Mouse (Mus musculus) heart, postnatal 0 days (tissue): ENCODE measurements around the gene Atp11c. TPM values are rescaled to one million over a fixed set of nuclear protein-coding genes. Genes with fewer than 3 reads are reported as not detected.

Source experiments
- ATAC-seq: fragments of 200-750 bp; cut with Nextera tagmentation; 2 replicates; pipeline ENCODE4 v1.8.0; 2017; ENCODE audit warnings: low read depth, moderate number of reproducible peaks, moderate library complexity; ENCODE audit not compliant: insufficient read depth
- DNase-seq: peaks from one replicate; pipeline ENCODE4 v3.0.0-alpha.2; 2016; ENCODE audit warnings: low spot score
- H3K27ac ChIP-seq: fragments of 300-500 bp; sonication (generic); 2 replicates; pipeline ENCODE4 v1.5.1; 2014; ENCODE audit warnings: low read depth, mild to moderate bottlenecking
- H3K27me3 ChIP-seq: fragments of 300-500 bp; sonication (generic); 2 replicates; pipeline ENCODE4 v1.6.1; 2014; ENCODE audit warnings: low read length, mixed read lengths; ENCODE audit not compliant: control insufficient read depth, insufficient read depth
- H3K36me3 ChIP-seq: fragments of 300-500 bp; sonication (generic); replicated peaks from 2 replicates; pipeline ENCODE4 v1.6.1; 2014; ENCODE audit warnings: low read length, mixed read lengths; ENCODE audit not compliant: control insufficient read depth, insufficient read depth
- H3K4me1 ChIP-seq: fragments of 300-500 bp; sonication (generic); 2 replicates; pipeline ENCODE4 v1.6.1; 2014; ENCODE audit warnings: antibody characterized with exemption; ENCODE audit not compliant: control insufficient read depth, insufficient read depth
- H3K4me2 ChIP-seq: fragments of 300-500 bp; sonication (generic); 2 replicates; pipeline ENCODE4 v1.6.1; 2014; ENCODE audit warnings: low read depth, mild to moderate bottlenecking, low read length, moderate library complexity
- H3K4me3 ChIP-seq: fragments of 300-500 bp; sonication (generic); 2 replicates; pipeline ENCODE4 v1.5.1; 2014; ENCODE audit warnings: low read depth, low read length
- H3K9ac ChIP-seq: fragments of 300-500 bp; sonication (generic); replicated peaks from 2 replicates; pipeline ENCODE4 v1.6.1; 2014; ENCODE audit warnings: low read depth, low read length, mixed read lengths
- H3K9me3 ChIP-seq: fragments of 300-500 bp; sonication (generic); replicated peaks from 2 replicates; pipeline ENCODE4 v1.6.1; 2016; ENCODE audit warnings: low read length; ENCODE audit not compliant: control insufficient read depth
- CTCF ChIP-seq: IDR thresholded peaks from 2 replicates; pipeline ENCODE4 v1.5.1; 2016; ENCODE audit warnings: antibody characterized with exemption, control low read depth, low read depth
- EP300 ChIP-seq: IDR thresholded peaks from 2 replicates; pipeline ENCODE4 v1.6.1; 2016; ENCODE audit warnings: antibody characterized with exemption, low read depth
- WGBS: fragments of 180-500 bp; shearing (Covaris S2); extraction: QIAGEN DNeasy Blood & Tissue Kit; methylation state at CpG from one replicate; pipeline ENCODE4 v1.1.7; 2014; 5-methylcytosine and 5-hydroxymethylcytosine counted together
- polyA plus RNA-seq: library from polyadenylated mRNA; unstranded; fragments of >200 nt; fragmentation: Nextera tagmentation; extraction: Ambion mirVana; gene quantifications from 2 replicates; pipeline ENCODE4 v1.2.1, GENCODE M21; 2015
- total RNA-seq: library from RNA; depleted of rRNA; stranded (reverse); fragments of >200 nt; gene quantifications from 2 replicates; pipeline ENCODE4 v1.2.3, GENCODE M21; 2014; ENCODE audit warnings: low replicate concordance

Gene Atp11c
- total and polyA plus RNA-seq, 2 experiments from 2014 or later: 2.0 to 8.8 TPM

DNA sequence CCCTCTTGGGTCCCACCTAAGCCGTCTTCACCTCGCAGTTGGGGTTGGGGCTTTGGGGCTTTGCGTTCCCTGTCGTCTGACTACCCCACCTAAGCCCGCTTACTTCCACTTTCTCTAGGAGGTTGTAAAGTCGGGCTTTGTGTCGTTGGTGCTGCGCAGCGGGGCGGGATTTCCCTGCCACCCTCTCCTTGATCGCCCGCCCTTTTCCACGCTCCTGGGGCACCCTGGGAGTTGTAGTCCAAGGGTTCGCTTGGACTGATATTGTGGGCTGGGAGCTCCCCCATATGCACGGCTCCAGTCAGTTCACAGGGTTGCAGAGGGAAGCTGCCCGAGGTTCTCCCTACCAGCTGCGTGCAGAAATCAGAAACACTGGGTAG is 187.8 kb downstream of the Atp11c start:
- Histone ChIP-seq H3K36me3 (no peaks in the 10 kb centered on the region), H3K27ac (peak overlapping the region; percentile 98), H3K27me3 (no peaks in the 10 kb centered on the region), H3K4me3 (peak overlapping the region; percentile 68), H3K4me2 (peak overlapping the region; percentile 64), H3K9ac (peak overlapping the region; percentile 85), H3K9me3 (no peaks in the 10 kb centered on the region), H3K4me1 (no peaks in the 10 kb centered on the region)
- TF ChIP-seq EP300 (no peak), CTCF (peak; percentile 51)
- ATAC-seq: peak; percentile 93
- peak; percentile 81 for DNase-seq
- WGBS: 14% methylated on average over 17 of the region's 17 CpGs

DNA sequence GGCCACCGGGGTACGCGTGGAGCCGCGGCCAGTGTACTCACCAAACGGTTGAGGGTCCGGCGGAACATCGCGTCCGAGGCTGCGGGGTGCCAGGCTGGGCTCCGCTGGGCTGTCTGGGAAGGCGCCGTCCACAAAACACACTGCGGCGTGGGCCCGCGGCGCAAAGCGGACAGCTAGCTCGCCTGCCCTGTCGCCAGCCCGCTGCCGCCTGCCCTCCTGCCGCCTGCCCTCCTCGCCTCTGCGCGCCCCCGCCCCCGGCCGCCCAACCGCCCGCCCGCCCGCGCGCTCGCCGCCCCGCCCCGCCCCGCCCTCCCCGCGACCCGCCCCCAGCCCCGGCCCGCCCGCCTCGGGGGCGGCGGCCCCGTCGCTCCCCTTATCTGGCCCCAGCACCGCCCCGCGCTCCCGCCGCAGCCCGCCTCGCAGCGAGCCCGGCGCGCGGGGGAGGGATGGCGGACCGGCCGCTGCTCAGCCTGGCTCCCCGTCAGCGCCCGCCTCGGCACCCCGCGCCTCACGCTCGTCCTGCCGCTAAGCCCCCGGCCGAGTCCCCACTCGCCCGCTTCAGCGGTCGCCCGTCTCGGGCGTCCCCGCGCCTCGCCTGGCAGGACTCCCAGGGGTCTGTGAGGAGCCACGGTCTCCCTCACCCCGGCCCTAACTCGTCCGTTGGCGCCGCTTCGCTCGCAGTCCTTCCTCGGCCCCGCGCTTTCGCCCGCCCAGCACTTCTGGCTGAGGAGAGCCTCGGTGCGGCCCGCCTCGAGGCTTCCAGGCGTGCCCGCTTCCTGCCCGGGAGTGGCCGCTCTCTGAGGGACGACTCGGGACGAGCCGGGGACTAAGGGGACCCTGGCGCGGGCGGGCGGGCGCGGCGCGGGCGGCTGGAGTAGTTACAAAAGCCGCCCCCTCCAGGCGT is 188.5 kb downstream of the Atp11c start:
- WGBS: 20% methylated on average over 56 of the region's 126 CpGs
- H3K36me3 ChIP-seq: no peaks in the 10 kb centered on the region
- H3K27ac ChIP-seq: peak overlapping the region; percentile 98
- no peaks in the 10 kb centered on the region for H3K27me3 ChIP-seq
- ATAC-seq (peak; percentile 86), DNase-seq (peak; percentile 29)
- no peaks in the 10 kb centered on the region for H3K4me1 ChIP-seq
- no peak for TF ChIP-seq CTCF
- no peak for TF ChIP-seq EP300
- peak overlapping the region; percentile 64 for H3K4me2 ChIP-seq
- no peaks in the 10 kb centered on the region for H3K9me3 ChIP-seq
- peak overlapping the region; percentile 85 for H3K9ac ChIP-seq
- H3K4me3 ChIP-seq: peak overlapping the region; percentile 68

- Histone ChIP-seq H3K27me3 (no peaks in the 10 kb centered on the region), H3K36me3 (no peaks in the 10 kb centered on the region), H3K4me2 (peak overlapping the region; percentile 64), H3K9me3 (no peaks in the 10 kb centered on the region), H3K4me1 (no peaks in the 10 kb centered on the region), H3K9ac (peak overlapping the region; percentile 77), H3K4me3 (peak overlapping the region; percentile 68), H3K27ac (peak overlapping the region; percentile 38; the same call in 1 of the 2 replicates)
- no peak for TF ChIP-seq CTCF
- TF ChIP-seq EP300: no peak
- WGBS: 15% methylated on average over 45 of the region's 46 CpGs
- DNase-seq (no peak), ATAC-seq (peak; percentile 16; the same call in 1 of the 2 replicates)
These were observed 189.3 kb downstream of the Atp11c start for GRCm38 (mm10) chrX:60403062-60403763.

DNA sequence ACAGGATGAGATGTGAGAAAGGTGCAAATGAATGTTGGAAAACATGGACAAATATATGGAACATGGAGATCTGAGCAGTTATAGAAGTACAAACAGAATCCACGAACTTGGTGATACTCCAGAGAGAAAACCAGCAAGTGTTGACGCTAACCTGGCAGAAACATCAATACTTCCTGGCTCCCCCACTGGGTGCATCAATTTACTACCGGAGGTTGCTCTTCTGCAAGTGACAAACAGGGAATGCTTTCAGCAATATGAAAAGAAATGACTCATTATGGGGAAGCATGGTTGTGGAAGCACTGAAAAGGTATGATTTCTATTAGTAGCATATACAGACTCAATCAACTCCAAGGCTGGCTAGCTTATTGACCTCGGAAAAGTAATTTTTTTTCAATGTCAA is 198.2 kb downstream of the Atp11c start:
- no peaks in the 10 kb centered on the region for H3K27me3 ChIP-seq
- DNase-seq (no peak), ATAC-seq (no peak)
- no peak overlapping the region for H3K4me2 ChIP-seq
- no peaks in the 10 kb centered on the region for H3K36me3 ChIP-seq
- H3K9me3 ChIP-seq: no peaks in the 10 kb centered on the region
- 62% methylated on average over 4 of the region's 4 CpGs for WGBS
- H3K4me1 ChIP-seq: no peaks in the 10 kb centered on the region
- H3K4me3 ChIP-seq: no peak overlapping the region
- no peak overlapping the region for H3K9ac ChIP-seq
- TF ChIP-seq EP300: no peak
- TF ChIP-seq CTCF: no peak
- H3K27ac ChIP-seq: no peak overlapping the region

GRCm38 (mm10) chrX:60386852-60387251 is 205.6 kb downstream of the Atp11c start:
- Histone ChIP-seq H3K27ac (no peak overlapping the region), H3K4me3 (no peak overlapping the region), H3K9me3 (no peaks in the 10 kb centered on the region), H3K4me2 (no peak overlapping the region), H3K27me3 (no peaks in the 10 kb centered on the region), H3K9ac (no peak overlapping the region), H3K4me1 (no peaks in the 10 kb centered on the region), H3K36me3 (no peaks in the 10 kb centered on the region)
- DNase-seq (no peak), ATAC-seq (no peak)
- 70% methylated on average over 1 of the region's 1 CpGs for WGBS
- TF ChIP-seq CTCF (no peak), EP300 (no peak)
